Mouse (Mus musculus) ES-E14 (cell line): ENCODE data around the gene Ryk. TPM values are rescaled to one million over a fixed set of nuclear protein-coding genes. Genes with fewer than 3 reads are reported as not detected.

Source experiments
- DNase-seq: peaks from one replicate; pipeline ENCODE4 v3.0.0-alpha.2; 2013; ENCODE audit warnings: low read depth, low spot score
- H3K27ac ChIP-seq: 2 replicates; pipeline ENCODE4 v1.5.1; 2012; ENCODE audit warnings: low read depth, mild to moderate bottlenecking, low read length, moderate library complexity, mixed read lengths; ENCODE audit not compliant: poor library complexity, insufficient read depth, severe bottlenecking
- H3K36me3 ChIP-seq: 2 replicates; pipeline ENCODE4 v1.6.1; 2012; ENCODE audit warnings: mild to moderate bottlenecking, low read length, moderate library complexity, mixed read lengths; ENCODE audit not compliant: control insufficient read depth, poor library complexity, insufficient read depth, severe bottlenecking
- H3K4me1 ChIP-seq, 2 experiments: fragments of 150-350 bp in 1 of 2; sonication (generic) in 1 of 2; 2 replicates each; pipeline ENCODE4 v1.6.1; 2012; ENCODE audit warnings: low read length in 2 of 2, mild to moderate bottlenecking in 1 of 2, mixed read lengths in 1 of 2; ENCODE audit not compliant: control insufficient read depth in 2 of 2, insufficient read depth in 2 of 2, poor library complexity in 1 of 2
- H3K4me3 ChIP-seq, 2 experiments: fragments of 150-350 bp in 1 of 2; sonication (generic) in 1 of 2; 2 replicates each; pipeline ENCODE4 v1.5.1; 2012; ENCODE audit warnings: low read length in 2 of 2, low read depth in 1 of 2, mild to moderate bottlenecking in 1 of 2, mixed read lengths in 1 of 2; ENCODE audit not compliant: insufficient read depth in 1 of 2, poor library complexity in 1 of 2, severe bottlenecking in 1 of 2
- H3K9ac ChIP-seq: 2 replicates; pipeline ENCODE4 v1.6.1; 2012; ENCODE audit warnings: low read depth, mild to moderate bottlenecking, low read length, mixed read lengths; ENCODE audit not compliant: poor library complexity, insufficient read depth, severe bottlenecking
- H3K9me3 ChIP-seq: fragments of 150-350 bp; sonication (generic); 2 replicates; pipeline ENCODE4 v1.6.1; 2012; ENCODE audit warnings: low read depth, mild to moderate bottlenecking, low read length; ENCODE audit not compliant: control insufficient read depth, insufficient read depth
- CHD2 ChIP-seq: IDR thresholded peaks from 2 replicates; pipeline ENCODE4 v1.6.1; 2014; ENCODE audit warnings: mild to moderate bottlenecking, low read depth, low read length, inconsistent platforms
- HCFC1 ChIP-seq: IDR thresholded peaks from 2 replicates; pipeline ENCODE4 v1.6.1; 2012; ENCODE audit warnings: low read length, inconsistent platforms, borderline replicate concordance; ENCODE audit not compliant: insufficient read depth
- MAFK ChIP-seq: IDR thresholded peaks from 2 replicates; pipeline ENCODE4 v1.6.1; 2014; ENCODE audit warnings: mild to moderate bottlenecking, low read depth, low read length, inconsistent platforms; ENCODE audit not compliant: insufficient read depth
- ZC3H11A ChIP-seq: IDR thresholded peaks from 2 replicates; pipeline ENCODE4 v1.6.1; 2012; ENCODE audit warnings: low read depth, mild to moderate bottlenecking, inconsistent platforms, low read length, borderline replicate concordance
- ZNF384 ChIP-seq: IDR thresholded peaks from 2 replicates; pipeline ENCODE4 v1.6.1; 2012; ENCODE audit warnings: low read depth, low read length, inconsistent platforms
- in situ Hi-C, 2 experiments: fragments of 600-800 bp; cut with MboI; formaldehyde crosslinking; loops; one replicate each; pipeline ENCODE4 v1.15.1; 2025; ENCODE audit warnings: low sequenced_read_pairs in 2 of 2, inconsistent platforms in 1 of 2; ENCODE audit not compliant: unreplicated experiment in 2 of 2
- total RNA-seq: library from RNA; depleted of rRNA; stranded (reverse); fragments of 300-350 nt; gene quantifications from 2 replicates; pipeline ENCODE4 v1.2.3, GENCODE M21; 2012

The Ryk gene
- total RNA-seq, 1 experiment, result 72.0 TPM

DNA sequence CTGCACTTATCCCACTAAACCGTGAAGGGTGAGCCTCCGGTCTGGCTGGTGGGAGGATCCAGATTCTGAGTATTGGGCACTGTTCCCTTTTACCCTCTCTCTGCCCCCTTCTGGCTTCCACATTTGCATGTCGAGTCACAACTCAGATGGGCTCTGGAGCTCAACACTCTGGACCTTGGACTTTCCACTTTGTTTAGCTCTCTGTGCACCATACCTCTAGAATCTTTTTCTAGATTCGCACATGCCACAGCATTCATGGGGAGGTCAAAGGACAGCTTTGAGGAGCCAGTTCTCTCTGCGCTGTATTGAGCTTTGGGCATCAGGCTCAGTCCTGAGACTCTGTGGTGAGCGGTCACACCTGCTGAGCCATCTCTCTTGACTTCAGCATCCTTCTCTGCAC lies 11.1 kb downstream of the Ryk start:
- H3K27ac ChIP-seq, result no peak overlapping the region
- no peak overlapping the region for H3K9ac ChIP-seq
- H3K4me1 ChIP-seq, result peaks cover under 1 to 12% of the 10 kb centered on the region in 2 experiments; a peak in 1 of 4 replicates
- no peaks in the 10 kb centered on the region for H3K9me3 ChIP-seq
- H3K36me3 ChIP-seq, result no peaks in the 10 kb centered on the region
- in situ Hi-C loops, result no loop called here
- no peak for TF ChIP-seq HCFC1
- no peak for TF ChIP-seq CHD2
- no peak for TF ChIP-seq MAFK
- no peak for TF ChIP-seq ZNF384
- no peak for TF ChIP-seq ZC3H11A
- no peak for DNase-seq
- H3K4me3 ChIP-seq, result no peak overlapping the region

DNA sequence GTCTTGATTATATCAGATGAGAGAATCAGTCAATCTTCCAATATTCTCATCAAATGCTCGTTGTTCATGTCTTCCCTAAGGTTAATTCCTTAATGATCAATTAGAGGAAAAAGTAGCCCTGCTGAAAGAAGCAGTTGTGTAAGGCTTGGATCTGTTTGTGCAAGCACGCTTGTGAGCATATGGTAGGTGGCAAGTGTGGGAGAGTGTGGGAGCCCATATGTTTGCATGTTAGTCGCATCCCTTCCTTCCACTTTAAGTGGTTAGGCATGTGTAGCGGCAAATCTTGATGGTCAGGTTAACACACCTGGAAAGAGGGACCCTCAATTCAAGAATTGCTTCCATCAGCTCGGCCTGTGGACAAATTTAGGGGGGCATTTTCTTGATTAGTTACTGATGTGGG lies 11.6 kb downstream of the Ryk start:
- H3K9me3 ChIP-seq, result no peaks in the 10 kb centered on the region
- TF ChIP-seq ZNF384 (no peak), HCFC1 (no peak), CHD2 (no peak), ZC3H11A (no peak), MAFK (no peak)
- H3K4me3 ChIP-seq, result no peak overlapping the region
- DNase-seq, result no peak
- H3K27ac ChIP-seq, result no peak overlapping the region
- in situ Hi-C loops, result no loop called here
- H3K36me3 ChIP-seq, result no peaks in the 10 kb centered on the region
- peaks cover 0 to 7% of the 10 kb centered on the region in 2 experiments; a peak in 1 of 4 replicates for H3K4me1 ChIP-seq
- H3K9ac ChIP-seq, result no peak overlapping the region

DNA sequence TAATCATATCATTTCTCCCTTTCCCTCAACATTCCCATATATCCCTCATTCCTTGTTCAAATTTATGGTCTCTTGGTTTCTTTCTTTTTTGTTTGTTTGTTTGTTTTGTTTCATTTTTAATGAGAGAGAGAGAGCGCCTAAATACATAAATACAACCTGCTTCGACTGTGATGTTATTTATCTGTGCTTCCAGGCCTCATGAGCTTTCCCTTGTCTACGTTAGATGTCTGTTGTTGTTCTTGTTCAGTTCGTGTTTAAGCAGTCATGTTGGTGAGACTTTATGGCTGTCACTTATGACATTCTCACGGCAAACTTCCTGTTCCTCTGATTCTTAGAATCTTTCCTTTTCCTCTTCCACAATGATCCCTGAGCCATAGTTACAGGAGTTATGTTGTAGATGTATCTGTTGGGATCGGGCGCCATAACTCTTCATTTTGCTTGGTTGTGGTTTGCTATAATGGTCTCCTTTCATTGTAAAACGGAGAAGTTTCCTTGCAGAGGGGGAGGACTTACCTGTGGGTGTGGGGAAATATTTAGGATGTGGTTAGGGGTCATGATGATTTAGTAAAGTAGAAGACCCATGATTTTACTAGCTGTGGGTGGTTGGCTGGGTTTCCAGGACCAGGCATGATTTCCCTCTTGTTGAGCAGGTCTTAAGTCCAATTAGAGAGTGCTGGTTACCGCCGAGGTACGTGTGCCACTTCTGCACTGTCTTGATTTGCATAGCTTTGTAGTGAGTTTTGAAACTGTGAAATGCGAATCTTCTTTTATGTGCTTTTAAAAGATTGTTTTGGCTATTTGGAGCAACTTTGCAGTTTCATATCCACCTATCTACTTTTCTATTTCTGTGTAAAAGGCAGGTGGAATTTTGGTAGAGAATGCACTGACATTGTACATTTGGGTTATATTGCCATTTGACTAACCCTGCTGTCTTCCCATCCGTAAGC lies 17.6 kb downstream of the Ryk start:
- Histone ChIP-seq H3K9me3 (no peaks in the 10 kb centered on the region), H3K27ac (no peak overlapping the region), H3K9ac (no peak overlapping the region), H3K36me3 (no peaks in the 10 kb centered on the region; the same call in 1 of the 2 replicates), H3K4me1 (no peaks in the 10 kb centered on the region), H3K4me3 (no peak overlapping the region)
- in situ Hi-C loops, result no loop called here
- DNase-seq, result no peak
- no peak for TF ChIP-seq MAFK
- no peak for TF ChIP-seq ZNF384
- TF ChIP-seq CHD2, result no peak
- no peak for TF ChIP-seq HCFC1
- TF ChIP-seq ZC3H11A, result no peak

DNA sequence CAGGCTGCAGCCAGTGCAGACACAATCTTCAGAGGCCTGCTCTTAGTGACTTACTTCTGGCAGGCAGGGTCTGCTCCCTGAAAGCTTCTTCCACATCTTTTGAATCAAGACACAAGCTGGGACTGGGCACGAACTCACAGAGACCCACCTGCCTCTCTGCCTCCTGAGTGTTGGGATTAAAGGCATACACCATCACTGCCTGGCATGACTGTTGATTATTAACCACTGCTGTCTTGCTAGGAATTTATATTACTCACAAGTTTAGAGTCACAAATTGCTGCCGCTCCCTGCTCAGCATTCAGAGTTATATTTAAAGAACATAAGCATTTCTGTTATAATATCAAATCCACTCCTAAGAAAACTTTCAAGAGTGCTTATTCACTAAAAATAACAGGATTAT lies 23.1 kb downstream of the Ryk start:
- H3K9me3 ChIP-seq, result no peaks in the 10 kb centered on the region
- no peaks in the 10 kb centered on the region for H3K4me1 ChIP-seq
- H3K9ac ChIP-seq, result no peak overlapping the region
- H3K36me3 ChIP-seq, result peaks cover 3% of the 10 kb centered on the region; the same call in 1 of the 2 replicates
- in situ Hi-C loops, result no loop called here
- H3K4me3 ChIP-seq, result no peak overlapping the region
- DNase-seq, result no peak
- TF ChIP-seq ZC3H11A, result no peak
- no peak for TF ChIP-seq HCFC1
- no peak for TF ChIP-seq MAFK
- no peak for TF ChIP-seq CHD2
- TF ChIP-seq ZNF384, result no peak
- H3K27ac ChIP-seq, result no peak overlapping the region

DNA sequence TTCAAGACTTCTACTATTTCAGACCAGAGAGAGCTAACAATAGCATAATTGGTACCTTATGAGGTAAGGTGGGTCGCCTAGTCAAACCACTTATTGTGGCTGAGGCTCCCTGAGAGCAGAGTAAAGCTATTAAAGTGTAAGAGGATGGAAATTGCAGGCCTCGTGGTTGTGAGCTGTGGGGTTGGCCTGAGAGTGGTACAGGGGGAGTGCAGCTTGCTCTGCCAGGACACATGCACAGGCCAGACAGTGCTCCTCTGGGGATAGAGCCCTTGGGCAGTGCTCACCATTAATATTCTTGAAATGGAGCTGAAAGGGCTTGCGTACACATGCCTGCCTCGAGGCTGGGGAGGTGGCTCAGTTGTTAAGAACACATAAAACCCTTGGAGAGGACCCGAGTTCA lies 23.6 kb downstream of the Ryk start:
- DNase-seq, result no peak
- peaks cover 4% of the 10 kb centered on the region; the same call in 1 of the 2 replicates for H3K36me3 ChIP-seq

More for the DNA sequence above, 23.6 kb downstream of the Ryk start:
- in situ Hi-C loops, result no loop called here
- no peaks in the 10 kb centered on the region for H3K4me1 ChIP-seq
- no peak overlapping the region for H3K27ac ChIP-seq
- TF ChIP-seq HCFC1 (no peak), ZC3H11A (no peak), MAFK (no peak), ZNF384 (no peak), CHD2 (no peak)
- no peak overlapping the region for H3K4me3 ChIP-seq
- H3K9ac ChIP-seq, result no peak overlapping the region
- H3K9me3 ChIP-seq, result no peaks in the 10 kb centered on the region
